Mouse (Mus musculus) adrenal gland (tissue): ENCODE measurements around the gene Zcchc18.

Source experiments
- intact Hi-C: fragments of 180-260 bp; cut with DNase I; formaldehyde crosslinking; loops from one replicate; pipeline ENCODE4 v1.15.1; 2025

The Zcchc18 gene

GRCm38 (mm10) chrX:137038502-137038901, 45.5 kb downstream of the Zcchc18 start:
- intact Hi-C loops: no loop called here
